Mouse (Mus musculus): ENCODE measurements around the gene Vav2. TPM values are rescaled to one million over a fixed set of nuclear protein-coding genes. Genes with fewer than 3 reads are reported as not detected.

Gene Vav2
- polyA plus RNA-seq (2014; fragmentation: Nextera tagmentation; extraction: Ambion mirVana), result 5.7 and 7.1 TPM in 2 replicates

GRCm38 (mm10) chr2:27426855-27427457 lies at the start of gene Vav2:
Gene Vav2 (minus strand): TSS chr2:27427033.
- ATAC-seq (ENCODE audit: low read depth), result peak; percentile 94
- peak; percentile 97 for DNase-seq (ENCODE audit: low spot score)
- Histone ChIP-seq H3K9ac (ENCODE audit: low read depth, low read length) (peak within 1 kb of the TSS; percentile 81), H3K4me1 (ENCODE audit: control insufficient read depth, insufficient read depth, low read length) (peaks cover 21% of the 10 kb centered on the region), H3K27ac (replicated peaks; ENCODE audit: low read depth, low read length) (peak within 1 kb of the TSS; percentile 78), H3K4me2 (ENCODE audit: low read depth, low read length) (peak within 1 kb of the TSS; percentile 99), H3K9me3 (ENCODE audit: control insufficient read depth, low read length) (no peaks in the 10 kb centered on the region), H3K27me3 (replicated peaks; ENCODE audit: control insufficient read depth, insufficient read depth, low read length) (no peaks in the 10 kb centered on the region), H3K4me3 (ENCODE audit: low read depth, low read length) (peak within 1 kb of the TSS; percentile 88), H3K36me3 (ENCODE audit: control insufficient read depth, insufficient read depth, low read length) (no peaks in the 10 kb centered on the region)
- under 1% methylated on average over 24 of the region's 58 CpGs for WGBS

- peak; percentile 99 for ATAC-seq (ENCODE audit: low read depth)
- 1% methylated on average over 54 of the region's 96 CpGs for WGBS
- Histone ChIP-seq H3K9ac (ENCODE audit: low read depth, low read length) (peak overlapping the region; percentile 87), H3K27me3 (replicated peaks; ENCODE audit: control insufficient read depth, insufficient read depth, low read length) (no peaks in the 10 kb centered on the region), H3K4me1 (ENCODE audit: control insufficient read depth, insufficient read depth, low read length) (peaks cover 23% of the 10 kb centered on the region), H3K4me2 (ENCODE audit: low read depth, low read length) (peak overlapping the region; percentile 88), H3K36me3 (ENCODE audit: control insufficient read depth, insufficient read depth, low read length) (no peaks in the 10 kb centered on the region), H3K4me3 (ENCODE audit: low read depth, low read length) (peak overlapping the region; percentile 97), H3K9me3 (ENCODE audit: control insufficient read depth, low read length) (no peaks in the 10 kb centered on the region), H3K27ac (replicated peaks; ENCODE audit: low read depth, low read length) (peak overlapping the region; percentile 95)
- peak; percentile 98 for DNase-seq (ENCODE audit: low spot score)
Measured at GRCm38 (mm10) chr2:27475495-27476302, 48.9 kb upstream of the Vav2 start.

- peak overlapping the region; percentile 87 for H3K9ac ChIP-seq (ENCODE audit: low read depth, low read length)
- H3K27me3 ChIP-seq (replicated peaks; ENCODE audit: control insufficient read depth, insufficient read depth, low read length), result no peaks in the 10 kb centered on the region
- no peaks in the 10 kb centered on the region for H3K36me3 ChIP-seq (ENCODE audit: control insufficient read depth, insufficient read depth, low read length)
- WGBS, result under 1% methylated on average over 58 of the region's 84 CpGs
- peak overlapping the region; percentile 95 for H3K27ac ChIP-seq (replicated peaks; ENCODE audit: low read depth, low read length)
- DNase-seq (ENCODE audit: low spot score), result peak; percentile 48
- peak overlapping the region; percentile 88 for H3K4me2 ChIP-seq (ENCODE audit: low read depth, low read length)
- no peaks in the 10 kb centered on the region for H3K9me3 ChIP-seq (ENCODE audit: control insufficient read depth, low read length)
- peak overlapping the region; percentile 97 for H3K4me3 ChIP-seq (ENCODE audit: low read depth, low read length)
- H3K4me1 ChIP-seq (ENCODE audit: control insufficient read depth, insufficient read depth, low read length), result peaks cover 23% of the 10 kb centered on the region
- ATAC-seq (ENCODE audit: low read depth), result peak; percentile 34
Measured at GRCm38 (mm10) chr2:27474621-27475484, 48.0 kb upstream of the Vav2 start.

GRCm38 (mm10) chr2:27473911-27474310 lies 47.1 kb upstream of the Vav2 start:
- H3K27ac ChIP-seq (replicated peaks; ENCODE audit: low read depth, low read length), result peak overlapping the region; percentile 95
- 20% methylated on average over 4 of the region's 4 CpGs for WGBS
- no peaks in the 10 kb centered on the region for H3K9me3 ChIP-seq (ENCODE audit: control insufficient read depth, low read length)
- peak overlapping the region; percentile 88 for H3K4me2 ChIP-seq (ENCODE audit: low read depth, low read length)
- H3K9ac ChIP-seq (ENCODE audit: low read depth, low read length), result peak overlapping the region; percentile 87
- ATAC-seq (ENCODE audit: low read depth), result no peak
- 0 out of 2 replicates have a peak, but pooled peaks cover 1% of the 10 kb centered on the region for H3K36me3 ChIP-seq (ENCODE audit: control insufficient read depth, insufficient read depth, low read length)
- no peak for DNase-seq (ENCODE audit: low spot score)
- H3K27me3 ChIP-seq (replicated peaks; ENCODE audit: control insufficient read depth, insufficient read depth, low read length), result no peaks in the 10 kb centered on the region
- peaks cover 23% of the 10 kb centered on the region for H3K4me1 ChIP-seq (ENCODE audit: control insufficient read depth, insufficient read depth, low read length)
- H3K4me3 ChIP-seq (ENCODE audit: low read depth, low read length), result peak overlapping the region; percentile 97

GRCm38 (mm10) chr2:27473061-27473765 lies 46.4 kb upstream of the Vav2 start:
- Histone ChIP-seq H3K4me2 (ENCODE audit: low read depth, low read length) (peak overlapping the region; percentile 88), H3K4me3 (ENCODE audit: low read depth, low read length) (peak overlapping the region; percentile 97), H3K9me3 (ENCODE audit: control insufficient read depth, low read length) (no peaks in the 10 kb centered on the region), H3K27me3 (replicated peaks; ENCODE audit: control insufficient read depth, insufficient read depth, low read length) (no peaks in the 10 kb centered on the region), H3K27ac (replicated peaks; ENCODE audit: low read depth, low read length) (no peak overlapping the region), H3K36me3 (ENCODE audit: control insufficient read depth, insufficient read depth, low read length) (peaks cover 8% of the 10 kb centered on the region; the same call in 1 of the 2 replicates), H3K9ac (ENCODE audit: low read depth, low read length) (peak overlapping the region; percentile 87), H3K4me1 (ENCODE audit: control insufficient read depth, insufficient read depth, low read length) (peaks cover 23% of the 10 kb centered on the region)
- WGBS, result 61% methylated on average over 7 of the region's 7 CpGs
- ATAC-seq (ENCODE audit: low read depth) (no peak), DNase-seq (ENCODE audit: low spot score) (no peak)

GRCm38 (mm10) chr2:27471170-27471584 lies 44.3 kb upstream of the Vav2 start:
- Histone ChIP-seq H3K4me2 (ENCODE audit: low read depth, low read length) (no peak overlapping the region), H3K36me3 (ENCODE audit: control insufficient read depth, insufficient read depth, low read length) (peaks cover 18% of the 10 kb centered on the region), H3K4me3 (ENCODE audit: low read depth, low read length) (no peak overlapping the region), H3K27me3 (replicated peaks; ENCODE audit: control insufficient read depth, insufficient read depth, low read length) (no peaks in the 10 kb centered on the region), H3K4me1 (ENCODE audit: control insufficient read depth, insufficient read depth, low read length) (peaks cover 17% of the 10 kb centered on the region), H3K27ac (replicated peaks; ENCODE audit: low read depth, low read length) (no peak overlapping the region), H3K9me3 (ENCODE audit: control insufficient read depth, low read length) (no peaks in the 10 kb centered on the region), H3K9ac (ENCODE audit: low read depth, low read length) (0 out of 2 replicates have a peak overlapping the region, but pooled peaks have one; percentile 22)
- ATAC-seq (ENCODE audit: low read depth) (no peak), DNase-seq (ENCODE audit: low spot score) (peak; percentile 45)

- Histone ChIP-seq H3K9ac (ENCODE audit: low read depth, low read length) (no peak overlapping the region), H3K4me1 (ENCODE audit: control insufficient read depth, insufficient read depth, low read length) (peaks cover 16% of the 10 kb centered on the region), H3K36me3 (ENCODE audit: control insufficient read depth, insufficient read depth, low read length) (peaks cover 24% of the 10 kb centered on the region), H3K27ac (replicated peaks; ENCODE audit: low read depth, low read length) (no peak overlapping the region), H3K27me3 (replicated peaks; ENCODE audit: control insufficient read depth, insufficient read depth, low read length) (no peaks in the 10 kb centered on the region), H3K4me2 (ENCODE audit: low read depth, low read length) (no peak overlapping the region), H3K4me3 (ENCODE audit: low read depth, low read length) (no peak overlapping the region), H3K9me3 (ENCODE audit: control insufficient read depth, low read length) (no peaks in the 10 kb centered on the region)
- ATAC-seq (ENCODE audit: low read depth) (no peak), DNase-seq (ENCODE audit: low spot score) (no peak)
- 84% methylated on average over 2 of the region's 2 CpGs for WGBS
Measured at GRCm38 (mm10) chr2:27470535-27470934, 43.7 kb upstream of the Vav2 start.

- H3K9me3 ChIP-seq (ENCODE audit: control insufficient read depth, low read length), result no peaks in the 10 kb centered on the region
- H3K4me3 ChIP-seq (ENCODE audit: low read depth, low read length), result no peak overlapping the region
- no peak for ATAC-seq (ENCODE audit: low read depth)
- no peaks in the 10 kb centered on the region for H3K27me3 ChIP-seq (replicated peaks; ENCODE audit: control insufficient read depth, insufficient read depth, low read length)
- H3K9ac ChIP-seq (ENCODE audit: low read depth, low read length), result no peak overlapping the region
- H3K36me3 ChIP-seq (ENCODE audit: control insufficient read depth, insufficient read depth, low read length), result peaks cover 29% of the 10 kb centered on the region
- H3K27ac ChIP-seq (replicated peaks; ENCODE audit: low read depth, low read length), result no peak overlapping the region
- WGBS, result 60% methylated on average over 3 of the region's 3 CpGs
- no peak for DNase-seq (ENCODE audit: low spot score)
- no peak overlapping the region for H3K4me2 ChIP-seq (ENCODE audit: low read depth, low read length)
- peaks cover 16% of the 10 kb centered on the region for H3K4me1 ChIP-seq (ENCODE audit: control insufficient read depth, insufficient read depth, low read length)
Measured at GRCm38 (mm10) chr2:27469991-27470355, 43.1 kb upstream of the Vav2 start.

Data from embryonic facial prominence, embryonic 14.5 days (tissue).